ENCODE assay signal across 8 mouse cellular contexts in the genomic region with DNA sequence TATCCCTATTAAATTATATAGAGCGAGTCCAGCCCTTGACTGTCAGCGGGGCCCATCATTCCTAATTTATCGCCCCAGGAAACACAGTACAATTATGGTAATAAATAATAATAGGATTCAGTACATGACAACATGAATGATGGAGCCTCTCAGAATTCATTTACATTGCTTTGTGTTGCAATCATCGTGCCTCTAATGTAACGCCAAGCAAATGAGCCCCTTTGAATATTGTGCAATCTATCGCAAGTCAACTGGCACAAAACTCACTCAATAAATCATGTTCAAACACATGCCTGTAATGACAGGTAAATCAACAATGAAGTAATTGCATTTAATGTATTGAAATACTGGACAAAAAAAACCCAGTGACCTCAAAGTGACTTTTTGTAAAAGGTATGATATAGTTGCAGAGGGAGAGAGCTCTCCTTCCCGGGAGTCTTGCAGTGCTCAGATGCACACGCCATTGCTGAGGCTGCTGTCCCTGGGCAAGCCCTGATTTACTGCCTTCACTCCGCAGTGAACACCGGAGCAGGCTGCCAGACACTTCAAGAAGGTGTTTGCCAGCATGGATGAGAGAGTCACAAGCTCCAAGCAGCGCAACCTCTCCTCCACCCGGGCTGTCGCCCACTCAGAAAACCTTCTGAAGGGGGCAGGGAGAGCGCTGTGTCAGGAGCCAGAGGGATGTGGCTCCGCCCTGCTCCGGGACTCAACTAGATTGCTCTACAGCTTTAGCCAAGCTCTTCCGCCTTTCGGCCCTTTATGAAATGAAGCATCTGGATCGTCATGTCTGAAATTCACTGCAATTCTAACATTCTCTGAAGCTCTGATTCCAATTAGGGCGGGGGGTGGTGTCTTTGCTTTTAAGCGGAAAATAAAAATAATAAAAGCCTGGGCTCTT.
DNase-seq lines count a peak whose midpoint lies in the region; ATAC-seq and TF ChIP-seq lines count a peak whose summit lies in the region.

No protein-coding gene starts in this region.

- no peak overlapping the region for H3K9ac ChIP-seq in forebrain, embryonic 14.5 days (ENCODE audit: low read length)
- peak overlapping the region; percentile 22 for H3K9ac ChIP-seq in heart, postnatal 0 days (replicated peaks; ENCODE audit: low read depth, low read length)
- H3K9ac ChIP-seq in lung, postnatal 0 days (replicated peaks; ENCODE audit: low read depth), result no peak overlapping the region

- H3K36me3 ChIP-seq in forebrain, embryonic 14.5 days (ENCODE audit: control insufficient read depth, insufficient read depth, low read length), result no peaks in the 10 kb centered on the region
- no peaks in the 10 kb centered on the region for H3K36me3 ChIP-seq in heart, postnatal 0 days (replicated peaks; ENCODE audit: control insufficient read depth, insufficient read depth, low read length)
- no peaks in the 10 kb centered on the region for H3K36me3 ChIP-seq in lung, postnatal 0 days (ENCODE audit: insufficient read depth, low read length)

- peaks cover 10% of the 10 kb centered on the region for H3K4me1 ChIP-seq in forebrain, embryonic 14.5 days (ENCODE audit: control insufficient read depth, insufficient read depth, low read length)
- no peaks in the 10 kb centered on the region for H3K4me1 ChIP-seq in heart, postnatal 0 days (ENCODE audit: control insufficient read depth, insufficient read depth)
- no peaks in the 10 kb centered on the region for H3K4me1 ChIP-seq in lung, postnatal 0 days (ENCODE audit: insufficient read depth, low read depth, low read length)

- TF ChIP-seq CTCF in heart, postnatal 0 days (IDR thresholded peaks at IDR 0.05; ENCODE audit: low read depth), result no peak
- TF ChIP-seq CTCF in lung, postnatal 0 days (IDR thresholded peaks at IDR 0.05), result 0 out of 2 replicates have a peak, but pooled peaks have one; percentile 3

- no peaks in the 10 kb centered on the region for H3K27me3 ChIP-seq in forebrain, embryonic 14.5 days (replicated peaks; ENCODE audit: control insufficient read depth, insufficient read depth, low read length)
- H3K27me3 ChIP-seq in heart, postnatal 0 days (ENCODE audit: control insufficient read depth, insufficient read depth, low read length), result no peaks in the 10 kb centered on the region
- H3K27me3 ChIP-seq in lung, postnatal 0 days (replicated peaks; ENCODE audit: insufficient read depth, low read length), result no peaks in the 10 kb centered on the region

- H3K27ac ChIP-seq in forebrain, embryonic 14.5 days (ENCODE audit: low read depth, low read length), result no peak overlapping the region; the same call in 1 of the 2 replicates
- H3K27ac ChIP-seq in heart, postnatal 0 days (ENCODE audit: low read depth), result peak overlapping the region; percentile 86
- H3K27ac ChIP-seq in lung, postnatal 0 days (ENCODE audit: low read length), result peak overlapping the region; percentile 75

- no peaks in the 10 kb centered on the region for H3K9me3 ChIP-seq in forebrain, embryonic 14.5 days (replicated peaks; ENCODE audit: control insufficient read depth, low read length)
- no peaks in the 10 kb centered on the region for H3K9me3 ChIP-seq in heart, postnatal 0 days (replicated peaks; ENCODE audit: control insufficient read depth, low read length)
- H3K9me3 ChIP-seq in lung, postnatal 0 days (ENCODE audit: low read length), result no peaks in the 10 kb centered on the region

- peak overlapping the region; percentile 33; the same call in 1 of the 2 replicates for H3K4me2 ChIP-seq in forebrain, embryonic 14.5 days (ENCODE audit: low read length)
- peak overlapping the region; percentile 59 for H3K4me2 ChIP-seq in heart, postnatal 0 days (ENCODE audit: low read depth, low read length)
- H3K4me2 ChIP-seq in lung, postnatal 0 days (replicated peaks; ENCODE audit: low read depth, low read length), result peak overlapping the region; percentile 46

- peak; percentile 71 for ATAC-seq in cerebellum, adult (ENCODE audit: insufficient number of reproducible peaks, low FRiP score, low TSS enrichment)
- peak; percentile 60 for ATAC-seq in forebrain, embryonic 14.5 days
- ATAC-seq in heart, postnatal 0 days (ENCODE audit: insufficient read depth, low read depth), result peak; percentile 78
- ATAC-seq in lung, postnatal 0 days, result peak; percentile 84
- ATAC-seq in erythroid progenitor cell, adult 5-6 weeks (replicated peaks; ENCODE audit: low FRiP score, poor library complexity, severe bottlenecking), result no peak

- no peak overlapping the region for H3K4me3 ChIP-seq in forebrain, embryonic 14.5 days (ENCODE audit: low read depth, low read length)
- H3K4me3 ChIP-seq in heart, postnatal 0 days (ENCODE audit: low read depth, low read length), result peak overlapping the region; percentile 26
- H3K4me3 ChIP-seq in lung, postnatal 0 days (ENCODE audit: low read depth, low read length), result 0 out of 2 replicates have a peak overlapping the region, but pooled peaks have one; percentile 1

- no peak for TF ChIP-seq EP300 in heart, postnatal 0 days (IDR thresholded peaks at IDR 0.05; ENCODE audit: low read depth)
- peak; percentile 63 for TF ChIP-seq EP300 in lung, postnatal 0 days (IDR thresholded peaks at IDR 0.05)

- peak; percentile 40 for DNase-seq in 3T3-L1 (ENCODE audit: low read depth, low spot score)
- peak; percentile 47 for DNase-seq in forebrain, embryonic 14.5 days (ENCODE audit: low spot score)
- DNase-seq in heart, postnatal 0 days (ENCODE audit: low spot score), result peak; percentile 77
- DNase-seq in kidney, postnatal 36 days, result peak; percentile 50 to 56
- DNase-seq in lung, postnatal 0 days (ENCODE audit: low spot score), result peak; percentile 88
- peak; percentile 72 for DNase-seq in skeletal muscle tissue, adult 2 months (ENCODE audit: low read depth, low spot score)

- WGBS in forebrain, embryonic 14.5 days, result 60% methylated on average over 21 of the region's 21 CpGs
- 29% methylated on average over 21 of the region's 21 CpGs for WGBS in heart, postnatal 0 days
- WGBS in lung, postnatal 0 days, result 22% methylated on average over 21 of the region's 21 CpGs
